Mouse (Mus musculus): Measurements from ENCODE around the gene Dgcr8.

- no peak for TF ChIP-seq POLR2A (IDR thresholded peaks at IDR 0.05; ENCODE audit: extremely low read depth, insufficient read depth, low read length)
- TF ChIP-seq CTCF (IDR thresholded peaks at IDR 0.05; ENCODE audit: low read depth, low read length): no peak
These were observed 59.4 kb downstream of the Dgcr8 start for GRCm38 (mm10) chr16:18229622-18230021.

All from liver, adult 2 months (tissue).